Mouse (Mus musculus): ENCODE data around the gene Lama4. TPM values are rescaled to one million over a fixed set of nuclear protein-coding genes. Genes with fewer than 3 reads are reported as not detected.

The Lama4 gene
- polyA plus RNA-seq, 2 experiments: 0.91 to 0.94 TPM

DNA sequence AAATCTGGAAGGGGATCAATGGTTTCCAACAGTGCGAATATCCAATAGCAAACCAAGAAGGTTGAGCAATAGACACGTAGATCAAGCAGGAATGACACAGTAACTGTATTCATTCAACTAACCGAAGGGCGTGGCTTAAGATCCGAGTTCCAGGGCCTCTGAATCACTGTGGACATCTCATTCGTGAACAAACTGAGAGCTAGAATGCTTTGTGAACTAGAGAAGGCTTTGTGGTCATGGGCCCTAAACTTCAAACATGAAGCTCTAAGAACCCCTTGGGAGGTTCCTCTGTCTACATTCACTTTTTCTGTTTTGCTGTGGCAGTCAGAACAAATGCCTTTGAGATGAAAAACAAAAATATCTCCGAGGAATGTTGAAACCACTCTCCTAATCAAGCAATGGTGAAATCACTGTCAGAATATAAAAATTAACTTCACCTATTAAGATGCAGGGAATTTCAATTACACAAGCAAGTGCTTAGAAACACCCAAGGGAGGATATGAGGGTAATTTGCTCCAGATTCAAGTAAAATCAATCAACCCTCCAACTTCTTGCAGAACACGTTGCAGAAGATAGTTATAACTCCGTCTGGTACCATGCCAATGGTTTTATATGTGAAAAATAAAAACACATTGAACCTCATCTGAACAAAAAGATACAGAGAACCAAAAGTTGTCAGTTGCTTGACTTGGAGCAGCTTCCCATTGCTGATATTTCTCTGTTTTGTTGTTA lies 29.6 kb downstream of the Lama4 start:
- no peak for ATAC-seq (ENCODE audit: insufficient read depth)
- DNase-seq (ENCODE audit: low read depth in 3 of 3, low spot score in 3 of 3): no peak
- 55% methylated on average over 9 of the region's 9 CpGs for WGBS (ENCODE audit: insufficient replicate concordance)

DNA sequence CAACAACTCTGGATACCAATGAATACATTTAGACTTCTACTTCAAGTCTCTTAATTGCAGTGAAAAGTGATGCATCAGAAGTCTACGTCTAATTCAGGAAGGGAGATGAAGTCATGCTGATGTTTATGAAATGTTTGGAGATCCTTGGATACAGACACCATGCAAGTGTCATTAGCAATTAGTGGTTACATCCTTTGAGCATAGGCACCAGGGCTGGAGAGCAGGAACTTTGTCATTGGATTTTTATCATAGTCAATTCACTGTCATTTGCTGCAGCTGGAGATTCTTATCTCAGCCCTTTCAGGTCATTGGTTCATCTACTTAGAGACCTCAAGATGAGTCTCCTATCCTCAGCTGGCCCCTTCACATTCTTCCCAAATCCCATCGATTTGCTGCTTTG lies 30.6 kb downstream of the Lama4 start:
- Histone ChIP-seq H3K9ac (replicated peaks) (no peak overlapping the region), H3K9me3 (ENCODE audit: control insufficient read depth, low read length) (no peaks in the 10 kb centered on the region), H3K4me2 (ENCODE audit: low read depth) (no peak overlapping the region), H3K4me1 (replicated peaks; ENCODE audit: control insufficient read depth in 2 of 2, insufficient read depth in 2 of 2, low read length in 1 of 2) (no peaks in the 10 kb centered on the region), H3K27me3 (ENCODE audit: control insufficient read depth, insufficient read depth, low read length) (no peaks in the 10 kb centered on the region), H3K4me3 (ENCODE audit: insufficient read depth in 1 of 2, low read depth in 2 of 2, low read length in 2 of 2) (no peak overlapping the region), H3K36me3 (replicated peaks; ENCODE audit: control insufficient read depth, insufficient read depth, low read depth) (no peaks in the 10 kb centered on the region), H3K27ac (no peak overlapping the region)
- DNase-seq (ENCODE audit: low read depth in 3 of 3, low spot score in 3 of 3): no peak
- no peak for TF ChIP-seq CTCF (IDR thresholded peaks at IDR 0.05; ENCODE audit: low read depth)
- no peak for TF ChIP-seq EP300 (IDR thresholded peaks at IDR 0.05; ENCODE audit: low read depth)
- no peak for ATAC-seq (ENCODE audit: insufficient read depth)
- WGBS (ENCODE audit: insufficient replicate concordance): 53% methylated on average over 2 of the region's 2 CpGs

More for the DNA sequence above, 29.6 kb downstream of the Lama4 start:
- no peaks in the 10 kb centered on the region for H3K9me3 ChIP-seq (ENCODE audit: control insufficient read depth, low read length)
- no peaks in the 10 kb centered on the region for H3K27me3 ChIP-seq (ENCODE audit: control insufficient read depth, insufficient read depth, low read length)
- no peak overlapping the region for H3K4me3 ChIP-seq (ENCODE audit: insufficient read depth in 1 of 2, low read depth in 2 of 2, low read length in 2 of 2)
- H3K4me2 ChIP-seq (ENCODE audit: low read depth): no peak overlapping the region
- TF ChIP-seq EP300 (IDR thresholded peaks at IDR 0.05; ENCODE audit: low read depth): no peak
- no peaks in the 10 kb centered on the region for H3K36me3 ChIP-seq (replicated peaks; ENCODE audit: control insufficient read depth, insufficient read depth, low read depth)
- H3K9ac ChIP-seq (replicated peaks): no peak overlapping the region
- H3K27ac ChIP-seq: no peak overlapping the region
- H3K4me1 ChIP-seq (replicated peaks; ENCODE audit: control insufficient read depth in 2 of 2, insufficient read depth in 2 of 2, low read length in 1 of 2): no peaks in the 10 kb centered on the region

DNA sequence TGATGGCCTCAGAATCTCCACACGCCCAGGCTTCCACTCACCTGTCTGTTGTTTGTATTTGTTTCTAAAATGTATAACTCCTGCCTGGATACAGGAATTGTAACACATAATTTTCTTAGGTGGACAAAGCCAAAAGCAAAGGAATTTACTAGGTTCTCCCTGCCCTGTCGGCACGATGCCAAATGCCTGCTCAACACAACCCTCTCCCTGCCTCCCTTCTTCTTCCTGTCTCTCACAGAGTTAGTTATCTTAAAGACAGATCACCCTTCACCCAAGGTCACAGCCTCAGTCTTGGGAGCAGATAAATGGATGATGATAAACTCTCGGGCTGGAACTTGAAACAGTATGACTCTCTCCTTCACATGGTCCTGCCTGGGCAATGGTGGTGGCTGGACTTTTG lies 35.6 kb downstream of the Lama4 start:
- no peak overlapping the region for H3K9ac ChIP-seq (replicated peaks)
- H3K27ac ChIP-seq: no peak overlapping the region
- no peaks in the 10 kb centered on the region for H3K4me1 ChIP-seq (replicated peaks; ENCODE audit: control insufficient read depth in 2 of 2, insufficient read depth in 2 of 2, low read length in 1 of 2)
- 54% methylated on average over 4 of the region's 4 CpGs for WGBS (ENCODE audit: insufficient replicate concordance)
- H3K4me2 ChIP-seq (ENCODE audit: low read depth): no peak overlapping the region
- no peak overlapping the region for H3K4me3 ChIP-seq (ENCODE audit: insufficient read depth in 1 of 2, low read depth in 2 of 2, low read length in 2 of 2)
- H3K27me3 ChIP-seq (ENCODE audit: control insufficient read depth, insufficient read depth, low read length): no peaks in the 10 kb centered on the region
- no peak for ATAC-seq (ENCODE audit: insufficient read depth)
- TF ChIP-seq CTCF (IDR thresholded peaks at IDR 0.05; ENCODE audit: low read depth) (no peak), EP300 (IDR thresholded peaks at IDR 0.05; ENCODE audit: low read depth) (no peak)
- H3K36me3 ChIP-seq (replicated peaks; ENCODE audit: control insufficient read depth, insufficient read depth, low read depth): no peaks in the 10 kb centered on the region
- no peaks in the 10 kb centered on the region for H3K9me3 ChIP-seq (ENCODE audit: control insufficient read depth, low read length)
- DNase-seq (ENCODE audit: low read depth in 3 of 3, low spot score in 3 of 3): no peak

DNA sequence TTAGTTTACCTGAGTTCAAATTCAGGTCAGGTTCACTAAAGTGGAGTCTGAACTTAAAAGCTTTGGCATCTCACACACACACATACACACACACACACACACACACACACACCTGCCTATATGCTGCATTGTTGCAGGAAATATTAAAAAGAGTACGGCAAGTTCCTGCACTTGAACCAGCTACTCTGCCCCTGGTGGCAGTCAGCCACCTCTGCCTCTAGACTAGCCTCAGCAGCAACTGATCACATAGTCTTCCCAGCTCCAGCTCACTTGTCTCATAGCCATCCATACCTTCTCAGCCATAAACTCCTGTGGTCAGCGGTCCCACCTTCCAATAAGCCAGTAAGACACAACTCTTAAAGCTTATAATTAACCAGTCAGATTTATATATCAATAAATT lies 37.2 kb downstream of the Lama4 start:
- WGBS (ENCODE audit: insufficient replicate concordance): 52% methylated on average over 2 of the region's 2 CpGs

DNA sequence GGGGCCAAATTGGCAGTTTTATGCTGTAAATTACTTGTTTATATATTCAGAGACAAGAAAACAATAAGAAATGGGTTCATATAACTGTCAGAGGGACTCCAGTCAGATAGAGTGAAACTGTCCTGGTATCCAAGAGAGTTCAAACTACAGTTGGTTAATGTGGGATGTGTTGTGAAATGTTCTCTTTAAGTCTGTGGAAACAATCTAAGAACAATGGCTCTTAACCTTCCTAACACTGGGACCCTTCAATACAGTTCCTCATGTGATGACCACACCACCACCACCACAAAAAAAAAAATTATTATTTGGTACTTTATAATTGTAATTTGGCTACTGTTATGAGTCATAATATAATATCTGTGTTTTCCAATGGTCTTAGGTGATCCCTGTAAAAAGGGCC lies 38.2 kb downstream of the Lama4 start:
- no peak overlapping the region for H3K9ac ChIP-seq (replicated peaks)
- no peaks in the 10 kb centered on the region for H3K4me1 ChIP-seq (replicated peaks; ENCODE audit: control insufficient read depth in 2 of 2, insufficient read depth in 2 of 2, low read length in 1 of 2)
- no peak overlapping the region for H3K4me2 ChIP-seq (ENCODE audit: low read depth)
- no peaks in the 10 kb centered on the region for H3K36me3 ChIP-seq (replicated peaks; ENCODE audit: control insufficient read depth, insufficient read depth, low read depth)
- DNase-seq (ENCODE audit: low read depth in 3 of 3, low spot score in 3 of 3): no peak
- H3K4me3 ChIP-seq (ENCODE audit: insufficient read depth in 1 of 2, low read depth in 2 of 2, low read length in 2 of 2): no peak overlapping the region
- no peaks in the 10 kb centered on the region for H3K27me3 ChIP-seq (ENCODE audit: control insufficient read depth, insufficient read depth, low read length)
- H3K9me3 ChIP-seq (ENCODE audit: control insufficient read depth, low read length): no peaks in the 10 kb centered on the region
- no peak overlapping the region for H3K27ac ChIP-seq
- ATAC-seq (ENCODE audit: insufficient read depth): no peak
- TF ChIP-seq CTCF (IDR thresholded peaks at IDR 0.05; ENCODE audit: low read depth) (no peak), EP300 (IDR thresholded peaks at IDR 0.05; ENCODE audit: low read depth) (no peak)

More for the DNA sequence above, 37.2 kb downstream of the Lama4 start:
- TF ChIP-seq EP300 (IDR thresholded peaks at IDR 0.05; ENCODE audit: low read depth): no peak
- peak; percentile 20; the same call in 1 of the 2 replicates for TF ChIP-seq CTCF (IDR thresholded peaks at IDR 0.05; ENCODE audit: low read depth)
- H3K4me1 ChIP-seq (replicated peaks; ENCODE audit: control insufficient read depth in 2 of 2, insufficient read depth in 2 of 2, low read length in 1 of 2): no peaks in the 10 kb centered on the region
- H3K9ac ChIP-seq (replicated peaks): no peak overlapping the region
- H3K9me3 ChIP-seq (ENCODE audit: control insufficient read depth, low read length): no peaks in the 10 kb centered on the region
- no peaks in the 10 kb centered on the region for H3K36me3 ChIP-seq (replicated peaks; ENCODE audit: control insufficient read depth, insufficient read depth, low read depth)
- no peak for DNase-seq (ENCODE audit: low read depth in 3 of 3, low spot score in 3 of 3)
- no peak overlapping the region for H3K4me2 ChIP-seq (ENCODE audit: low read depth)
- H3K27ac ChIP-seq: no peak overlapping the region
- no peak for ATAC-seq (ENCODE audit: insufficient read depth)
- H3K4me3 ChIP-seq (ENCODE audit: insufficient read depth in 1 of 2, low read depth in 2 of 2, low read length in 2 of 2): no peak overlapping the region
- no peaks in the 10 kb centered on the region for H3K27me3 ChIP-seq (ENCODE audit: control insufficient read depth, insufficient read depth, low read length)
